Mouse (Mus musculus): Measurements from ENCODE around the gene Olfr10. TPM values are rescaled to one million over a fixed set of nuclear protein-coding genes. Genes with fewer than 3 reads are reported as not detected.

The Olfr10 gene
- not detected in 2 replicates for polyA plus RNA-seq (2014; fragmentation: Nextera tagmentation; extraction: Ambion mirVana)

DNA sequence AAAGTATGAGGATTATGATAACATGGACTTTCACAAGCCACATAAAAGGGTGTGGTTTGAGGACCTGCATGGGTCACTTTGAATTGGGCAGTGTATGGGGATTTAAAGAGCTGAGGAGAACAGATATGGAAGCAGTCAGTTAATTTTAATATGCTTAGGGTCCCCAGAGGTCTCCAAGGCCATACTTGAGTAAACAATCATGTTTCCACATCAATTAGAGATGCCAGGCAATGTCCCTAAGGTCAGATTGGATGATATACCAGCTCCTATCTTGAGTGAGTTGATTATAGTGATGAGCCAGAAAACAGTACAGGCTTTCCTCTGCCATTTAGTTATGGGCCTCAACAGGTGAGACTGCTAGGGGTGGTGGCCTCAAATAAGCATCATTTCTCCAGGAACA lies at the start of gene Olfr10:
TSS of gene Olfr10 (plus strand) at position 301 of the 400 bp plus-strand sequence.
- no peak for DNase-seq (ENCODE audit: low spot score)
- H3K4me1 ChIP-seq (replicated peaks; ENCODE audit: control insufficient read depth, insufficient read depth, low read length), result no peaks in the 10 kb centered on the region
- no peak for ATAC-seq (replicated peaks; ENCODE audit: low FRiP score)
- H3K9me3 ChIP-seq (ENCODE audit: control insufficient read depth, low read length), result no peaks in the 10 kb centered on the region
- H3K27me3 ChIP-seq (ENCODE audit: control insufficient read depth, insufficient read depth, low read length), result no peaks in the 10 kb centered on the region
- no peak within 1 kb of the TSS for H3K4me3 ChIP-seq (ENCODE audit: low read depth, low read length)
- no peak within 1 kb of the TSS for H3K27ac ChIP-seq (ENCODE audit: low read depth, low read length)
- H3K4me2 ChIP-seq (ENCODE audit: low read depth, low read length, severe bottlenecking), result no peak within 1 kb of the TSS
- H3K9ac ChIP-seq (ENCODE audit: low read length), result no peak within 1 kb of the TSS
- H3K36me3 ChIP-seq (ENCODE audit: control insufficient read depth, insufficient read depth, low read length), result no peaks in the 10 kb centered on the region

DNA sequence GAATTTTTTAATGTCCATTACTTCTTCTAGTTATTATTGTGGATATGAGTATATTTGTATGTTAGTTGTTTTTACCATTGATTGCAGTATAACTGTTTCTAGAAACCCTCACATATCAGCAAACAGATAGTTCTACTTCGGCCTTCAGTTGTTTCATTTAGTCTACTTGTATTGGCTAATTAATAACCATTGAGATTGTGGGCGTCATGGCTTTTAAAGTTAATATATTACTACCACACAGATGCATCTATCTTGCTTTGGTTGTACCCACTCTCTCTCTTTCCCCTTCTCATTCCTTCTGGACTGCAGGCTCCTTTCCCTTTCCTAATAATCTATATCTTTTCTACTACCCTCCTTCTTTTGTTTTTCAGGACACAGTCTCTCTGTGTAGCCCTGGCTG lies 45.2 kb upstream of the Olfr10 start:
- no peak overlapping the region for H3K9ac ChIP-seq (ENCODE audit: low read length)
- no peak overlapping the region for H3K27ac ChIP-seq (ENCODE audit: low read depth, low read length)
- no peaks in the 10 kb centered on the region for H3K27me3 ChIP-seq (ENCODE audit: control insufficient read depth, insufficient read depth, low read length)
- 97% methylated on average over 2 of the region's 2 CpGs for WGBS
- DNase-seq (ENCODE audit: low spot score) (no peak), ATAC-seq (replicated peaks; ENCODE audit: low FRiP score) (no peak)
- no peak overlapping the region for H3K4me3 ChIP-seq (ENCODE audit: low read depth, low read length)
- H3K36me3 ChIP-seq (ENCODE audit: control insufficient read depth, insufficient read depth, low read length), result no peaks in the 10 kb centered on the region; the same call in 1 of the 2 replicates
- no peak overlapping the region for H3K4me2 ChIP-seq (ENCODE audit: low read depth, low read length, severe bottlenecking)
- no peaks in the 10 kb centered on the region for H3K9me3 ChIP-seq (ENCODE audit: control insufficient read depth, low read length)
- H3K4me1 ChIP-seq (replicated peaks; ENCODE audit: control insufficient read depth, insufficient read depth, low read length), result no peaks in the 10 kb centered on the region

DNA sequence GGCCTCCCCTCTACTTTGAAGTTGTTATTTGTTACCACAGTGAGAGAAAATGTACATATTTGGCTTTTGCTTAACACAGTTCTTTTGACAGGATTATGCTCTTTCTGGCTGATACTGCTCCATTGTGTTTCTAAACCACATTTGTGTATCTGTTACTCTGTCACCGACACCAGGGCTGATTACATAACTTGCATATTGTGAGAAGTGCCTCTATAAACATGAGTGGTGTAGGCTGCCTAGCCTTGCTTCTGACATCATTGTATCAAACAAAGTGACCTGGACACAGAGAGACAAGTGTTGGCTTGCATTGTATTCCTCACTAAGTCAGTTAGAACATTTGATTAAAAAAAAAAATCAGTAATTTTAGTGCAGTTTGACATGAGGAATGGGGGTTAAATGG lies 44.7 kb upstream of the Olfr10 start:
- Histone ChIP-seq H3K36me3 (ENCODE audit: control insufficient read depth, insufficient read depth, low read length) (no peaks in the 10 kb centered on the region; the same call in 1 of the 2 replicates), H3K4me1 (replicated peaks; ENCODE audit: control insufficient read depth, insufficient read depth, low read length) (no peaks in the 10 kb centered on the region), H3K9me3 (ENCODE audit: control insufficient read depth, low read length) (no peaks in the 10 kb centered on the region), H3K27me3 (ENCODE audit: control insufficient read depth, insufficient read depth, low read length) (no peaks in the 10 kb centered on the region), H3K9ac (ENCODE audit: low read length) (no peak overlapping the region), H3K4me2 (ENCODE audit: low read depth, low read length, severe bottlenecking) (no peak overlapping the region), H3K4me3 (ENCODE audit: low read depth, low read length) (no peak overlapping the region), H3K27ac (ENCODE audit: low read depth, low read length) (no peak overlapping the region)
- ATAC-seq (replicated peaks; ENCODE audit: low FRiP score), result no peak
- 78% methylated on average over 1 of the region's 1 CpGs for WGBS
- DNase-seq (ENCODE audit: low spot score), result no peak

DNA sequence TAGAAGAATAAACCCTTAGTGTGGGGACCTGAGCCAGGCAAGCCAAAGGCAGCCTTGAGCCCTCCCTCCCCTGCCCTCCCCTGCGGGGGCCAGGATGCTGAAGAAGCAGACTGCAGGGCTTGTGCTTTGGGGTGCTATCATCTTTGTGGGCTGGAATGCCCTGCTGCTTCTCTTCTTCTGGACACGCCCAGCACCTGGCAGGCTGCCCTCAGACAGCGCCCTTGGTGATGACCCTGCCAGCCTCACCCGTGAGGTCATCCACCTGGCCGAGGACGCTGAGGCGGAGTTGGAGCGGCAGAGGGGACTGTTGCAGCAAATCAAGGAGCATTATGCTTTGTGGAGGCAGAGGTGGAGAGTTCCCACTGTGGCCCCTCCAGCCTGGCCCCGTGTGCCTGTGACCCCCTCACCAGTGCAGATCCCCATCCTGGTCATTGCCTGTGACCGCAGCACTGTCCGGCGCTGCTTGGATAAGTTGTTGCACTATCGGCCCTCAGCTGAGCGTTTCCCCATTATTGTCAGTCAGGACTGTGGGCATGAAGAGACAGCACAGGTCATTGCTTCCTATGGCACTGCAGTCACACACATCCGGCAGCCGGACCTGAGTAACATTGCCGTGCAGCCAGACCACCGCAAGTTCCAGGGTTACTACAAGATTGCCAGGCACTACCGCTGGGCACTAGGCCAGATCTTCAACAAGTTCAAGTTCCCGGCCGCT lies 43.8 kb upstream of the Olfr10 start:
- 95% methylated on average over 20 of the region's 21 CpGs for WGBS
- DNase-seq (ENCODE audit: low spot score), result no peak

DNA sequence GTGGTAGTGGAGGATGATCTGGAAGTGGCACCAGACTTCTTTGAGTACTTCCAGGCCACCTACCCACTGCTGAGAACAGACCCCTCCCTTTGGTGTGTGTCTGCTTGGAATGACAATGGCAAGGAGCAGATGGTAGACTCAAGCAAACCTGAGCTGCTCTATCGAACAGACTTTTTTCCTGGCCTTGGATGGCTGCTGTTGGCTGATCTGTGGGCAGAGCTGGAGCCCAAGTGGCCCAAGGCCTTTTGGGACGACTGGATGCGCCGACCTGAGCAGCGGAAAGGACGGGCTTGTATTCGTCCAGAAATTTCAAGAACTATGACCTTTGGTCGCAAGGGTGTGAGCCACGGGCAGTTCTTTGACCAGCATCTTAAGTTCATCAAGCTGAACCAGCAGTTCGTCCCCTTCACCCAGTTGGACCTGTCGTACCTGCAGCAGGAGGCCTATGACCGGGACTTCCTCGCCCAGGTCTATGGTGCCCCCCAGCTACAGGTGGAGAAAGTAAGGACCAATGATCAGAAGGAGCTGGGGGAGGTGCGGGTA lies 43.2 kb upstream of the Olfr10 start:
- Histone ChIP-seq H3K4me1 (replicated peaks; ENCODE audit: control insufficient read depth, insufficient read depth, low read length) (no peaks in the 10 kb centered on the region), H3K27ac (ENCODE audit: low read depth, low read length) (no peak overlapping the region), H3K4me2 (ENCODE audit: low read depth, low read length, severe bottlenecking) (no peak overlapping the region), H3K9ac (ENCODE audit: low read length) (no peak overlapping the region), H3K9me3 (ENCODE audit: control insufficient read depth, low read length) (no peaks in the 10 kb centered on the region), H3K36me3 (ENCODE audit: control insufficient read depth, insufficient read depth, low read length) (no peaks in the 10 kb centered on the region; the same call in 1 of the 2 replicates), H3K27me3 (ENCODE audit: control insufficient read depth, insufficient read depth, low read length) (no peaks in the 10 kb centered on the region), H3K4me3 (ENCODE audit: low read depth, low read length) (no peak overlapping the region)
- ATAC-seq (replicated peaks; ENCODE audit: low FRiP score) (no peak), DNase-seq (ENCODE audit: low spot score) (no peak)
- WGBS, result 94% methylated on average over 14 of the region's 14 CpGs

More for the DNA sequence above, 43.8 kb upstream of the Olfr10 start:
- no peak for ATAC-seq (replicated peaks; ENCODE audit: low FRiP score)
- H3K27me3 ChIP-seq (ENCODE audit: control insufficient read depth, insufficient read depth, low read length), result no peaks in the 10 kb centered on the region
- no peaks in the 10 kb centered on the region for H3K4me1 ChIP-seq (replicated peaks; ENCODE audit: control insufficient read depth, insufficient read depth, low read length)
- H3K27ac ChIP-seq (ENCODE audit: low read depth, low read length), result no peak overlapping the region
- H3K4me3 ChIP-seq (ENCODE audit: low read depth, low read length), result no peak overlapping the region
- H3K4me2 ChIP-seq (ENCODE audit: low read depth, low read length, severe bottlenecking), result no peak overlapping the region
- no peaks in the 10 kb centered on the region for H3K9me3 ChIP-seq (ENCODE audit: control insufficient read depth, low read length)
- no peak overlapping the region for H3K9ac ChIP-seq (ENCODE audit: low read length)
- H3K36me3 ChIP-seq (ENCODE audit: control insufficient read depth, insufficient read depth, low read length), result no peaks in the 10 kb centered on the region; the same call in 1 of the 2 replicates

DNA sequence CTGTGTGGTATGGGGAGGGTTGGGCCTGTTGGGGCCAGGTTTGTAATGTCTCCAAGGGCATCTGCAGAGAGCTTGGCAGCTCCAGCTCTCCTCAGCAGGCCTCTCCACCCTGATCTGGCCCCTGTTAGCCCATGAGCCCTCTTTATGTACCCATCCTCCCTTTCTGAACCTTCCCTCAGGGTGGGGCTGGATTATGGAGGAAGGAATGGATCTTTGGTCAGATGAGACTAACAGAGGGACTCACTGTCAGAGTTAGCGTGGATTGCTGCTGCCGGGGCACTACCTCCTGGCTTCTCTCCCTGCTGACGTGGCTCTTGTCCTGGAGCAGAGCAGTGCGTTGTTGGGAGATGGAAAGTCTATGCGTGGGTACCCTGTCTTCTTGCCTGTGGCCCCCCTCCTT lies 42.3 kb upstream of the Olfr10 start:
- Histone ChIP-seq H3K4me2 (ENCODE audit: low read depth, low read length, severe bottlenecking) (no peak overlapping the region), H3K27me3 (ENCODE audit: control insufficient read depth, insufficient read depth, low read length) (no peaks in the 10 kb centered on the region), H3K9ac (ENCODE audit: low read length) (no peak overlapping the region), H3K9me3 (ENCODE audit: control insufficient read depth, low read length) (no peaks in the 10 kb centered on the region), H3K4me3 (ENCODE audit: low read depth, low read length) (no peak overlapping the region), H3K36me3 (ENCODE audit: control insufficient read depth, insufficient read depth, low read length) (no peaks in the 10 kb centered on the region; the same call in 1 of the 2 replicates), H3K4me1 (replicated peaks; ENCODE audit: control insufficient read depth, insufficient read depth, low read length) (no peaks in the 10 kb centered on the region), H3K27ac (ENCODE audit: low read depth, low read length) (no peak overlapping the region)
- ATAC-seq (replicated peaks; ENCODE audit: low FRiP score) (no peak), DNase-seq (ENCODE audit: low spot score) (no peak)
- WGBS, result 90% methylated on average over 5 of the region's 5 CpGs

DNA sequence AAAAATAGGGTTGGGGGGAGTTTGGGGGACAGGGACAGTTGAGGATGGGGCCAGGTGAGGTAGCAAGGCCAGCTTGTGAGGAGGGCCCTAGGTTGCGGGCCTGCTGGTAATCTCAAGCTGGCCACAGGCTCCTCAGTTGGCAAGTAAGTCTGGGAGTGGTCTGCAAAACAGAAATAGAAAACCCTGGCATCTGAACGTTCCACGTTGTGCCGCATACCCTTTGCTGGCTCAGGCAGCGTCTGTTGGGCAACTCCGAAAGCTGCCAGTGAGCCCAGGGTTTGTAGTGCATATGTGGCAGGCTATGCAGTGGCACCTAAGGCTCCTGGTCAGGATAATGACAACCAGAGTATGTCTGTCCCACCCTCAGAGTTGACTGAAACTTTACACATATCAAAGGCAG lies 41.4 kb upstream of the Olfr10 start:
- Histone ChIP-seq H3K27ac (ENCODE audit: low read depth, low read length) (no peak overlapping the region), H3K9me3 (ENCODE audit: control insufficient read depth, low read length) (no peaks in the 10 kb centered on the region), H3K4me3 (ENCODE audit: low read depth, low read length) (no peak overlapping the region), H3K36me3 (ENCODE audit: control insufficient read depth, insufficient read depth, low read length) (no peaks in the 10 kb centered on the region; the same call in 1 of the 2 replicates), H3K4me2 (ENCODE audit: low read depth, low read length, severe bottlenecking) (no peak overlapping the region), H3K4me1 (replicated peaks; ENCODE audit: control insufficient read depth, insufficient read depth, low read length) (no peaks in the 10 kb centered on the region), H3K9ac (ENCODE audit: low read length) (no peak overlapping the region), H3K27me3 (ENCODE audit: control insufficient read depth, insufficient read depth, low read length) (no peaks in the 10 kb centered on the region)
- 92% methylated on average over 6 of the region's 6 CpGs for WGBS
- no peak for DNase-seq (ENCODE audit: low spot score)
- no peak for ATAC-seq (replicated peaks; ENCODE audit: low FRiP score)

DNA sequence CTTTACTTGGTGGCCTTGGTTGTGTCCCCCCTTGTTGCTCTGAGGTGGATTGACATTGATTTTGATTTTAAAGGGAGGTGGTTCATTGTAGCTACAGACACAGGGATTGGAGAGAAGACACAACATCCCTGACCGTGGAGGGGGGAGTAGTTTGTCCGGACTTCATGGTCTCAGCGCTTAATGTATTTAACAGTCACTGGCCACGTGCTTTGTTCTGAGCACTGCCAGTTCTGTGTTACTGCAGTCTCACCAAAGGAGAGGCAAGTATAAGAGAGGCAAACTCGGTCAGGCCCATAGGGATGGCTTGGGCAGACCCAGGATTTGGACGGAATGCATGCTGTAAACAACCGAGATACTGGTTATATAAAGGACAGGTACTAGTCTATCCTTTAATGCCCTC lies 40.5 kb upstream of the Olfr10 start:
- ATAC-seq (replicated peaks; ENCODE audit: low FRiP score), result no peak
- H3K27me3 ChIP-seq (ENCODE audit: control insufficient read depth, insufficient read depth, low read length), result no peaks in the 10 kb centered on the region
- no peak overlapping the region for H3K27ac ChIP-seq (ENCODE audit: low read depth, low read length)
- no peaks in the 10 kb centered on the region; the same call in 1 of the 2 replicates for H3K36me3 ChIP-seq (ENCODE audit: control insufficient read depth, insufficient read depth, low read length)
- H3K9ac ChIP-seq (ENCODE audit: low read length), result no peak overlapping the region
- DNase-seq (ENCODE audit: low spot score), result no peak
- H3K4me3 ChIP-seq (ENCODE audit: low read depth, low read length), result no peak overlapping the region
- H3K9me3 ChIP-seq (ENCODE audit: control insufficient read depth, low read length), result no peaks in the 10 kb centered on the region
- no peak overlapping the region for H3K4me2 ChIP-seq (ENCODE audit: low read depth, low read length, severe bottlenecking)
- no peaks in the 10 kb centered on the region for H3K4me1 ChIP-seq (replicated peaks; ENCODE audit: control insufficient read depth, insufficient read depth, low read length)
- WGBS, result 93% methylated on average over 7 of the region's 7 CpGs

DNA sequence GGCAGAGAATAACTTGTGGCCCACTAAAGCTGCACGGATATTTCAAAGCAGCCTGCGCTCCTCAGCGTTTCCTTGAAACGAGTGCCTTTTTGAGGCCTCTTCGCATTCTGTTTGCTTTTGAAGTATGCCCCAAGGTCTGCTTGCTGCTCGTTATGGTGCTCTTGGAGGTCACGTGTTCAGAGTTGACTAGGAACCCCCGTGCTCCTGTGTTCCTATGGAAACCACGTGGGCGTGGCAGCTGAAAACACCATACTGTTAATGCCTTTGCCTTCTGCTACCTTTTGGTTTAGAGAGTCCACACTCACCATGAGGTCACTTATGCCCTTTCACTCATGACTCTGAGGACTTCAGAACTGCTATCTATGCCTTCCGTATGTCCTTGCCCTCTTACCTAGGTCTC lies 39.9 kb upstream of the Olfr10 start:
- Histone ChIP-seq H3K27me3 (ENCODE audit: control insufficient read depth, insufficient read depth, low read length) (no peaks in the 10 kb centered on the region), H3K4me3 (ENCODE audit: low read depth, low read length) (no peak overlapping the region), H3K9ac (ENCODE audit: low read length) (no peak overlapping the region), H3K27ac (ENCODE audit: low read depth, low read length) (no peak overlapping the region), H3K36me3 (ENCODE audit: control insufficient read depth, insufficient read depth, low read length) (no peaks in the 10 kb centered on the region; the same call in 1 of the 2 replicates), H3K4me1 (replicated peaks; ENCODE audit: control insufficient read depth, insufficient read depth, low read length) (no peaks in the 10 kb centered on the region), H3K4me2 (ENCODE audit: low read depth, low read length, severe bottlenecking) (no peak overlapping the region), H3K9me3 (ENCODE audit: control insufficient read depth, low read length) (no peaks in the 10 kb centered on the region)
- 79% methylated on average over 11 of the region's 11 CpGs for WGBS
- DNase-seq (ENCODE audit: low spot score) (no peak), ATAC-seq (replicated peaks; ENCODE audit: low FRiP score) (no peak)
